Mouse (Mus musculus): ENCODE results near the gene Zfp566.
A peak's percentile ranks its signal among the peaks of the same experiment; 100 is the strongest.

Gene Zfp566

GRCm38 (mm10) chr7:30053591-30053990, 36.7 kb downstream of the Zfp566 start:
- DNase-seq (ENCODE audit: low read depth), result no peak

- DNase-seq (ENCODE audit: low read depth), result peak; percentile 92
These were observed 39.3 kb downstream of the Zfp566 start, which contains the start of gene Zfp14 for GRCm38 (mm10) chr7:30050882-30051548. Gene Zfp14 (minus strand): TSS chr7:30051380.

GRCm38 (mm10) chr7:30048126-30048525, 42.2 kb downstream of the Zfp566 start:
- DNase-seq (ENCODE audit: low read depth), result no peak

- DNase-seq (ENCODE audit: low read depth), result peak; percentile 7
These were observed 46.0 kb downstream of the Zfp566 start for GRCm38 (mm10) chr7:30044354-30044753.

GRCm38 (mm10) chr7:30034331-30034730, 56.0 kb downstream of the Zfp566 start:
- no peak for DNase-seq (ENCODE audit: low read depth)

- DNase-seq (ENCODE audit: low read depth), result no peak
These were observed 58.9 kb downstream of the Zfp566 start for GRCm38 (mm10) chr7:30031379-30031778.

- no peak for DNase-seq (ENCODE audit: low read depth)
These were observed 59.6 kb downstream of the Zfp566 start for GRCm38 (mm10) chr7:30030677-30031076.

- no peak for DNase-seq (ENCODE audit: low read depth)
These were observed 61.8 kb downstream of the Zfp566 start for GRCm38 (mm10) chr7:30028572-30028971.
